Mouse (Mus musculus): Measurements from ENCODE around the gene Gm14124.
"Not testable (repeated sequence)": the region's sequence is repeated elsewhere in the genome, so short reads cannot be mapped to it uniquely, and the experiment has no call there.

Gene Gm14124

DNA sequence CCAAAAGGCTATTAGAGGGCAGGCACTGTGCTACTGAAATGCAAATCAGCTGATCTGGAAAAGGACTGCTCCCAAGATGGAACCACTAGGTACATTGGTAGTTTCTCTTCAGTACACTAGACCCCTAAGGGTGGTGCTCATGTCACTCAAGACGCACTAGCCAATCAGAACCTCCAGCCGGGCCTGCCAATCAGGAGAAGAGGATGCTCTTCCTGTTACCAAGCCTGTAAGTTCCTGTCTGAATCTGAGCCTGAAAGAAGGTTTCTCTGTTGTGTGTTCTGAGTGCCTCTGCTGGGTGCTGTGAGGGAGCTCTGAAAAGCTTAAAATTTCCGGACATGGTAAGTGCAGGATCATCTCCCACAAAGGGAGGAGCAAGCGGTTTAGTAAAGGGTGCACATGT lies at the start of gene Gm14124:
Gene Gm14124, plus strand, starts transcription at position 227 of the 400 bp plus-strand sequence.
- DNase-seq (ENCODE audit: low spot score), result not testable (repeated sequence)

DNA sequence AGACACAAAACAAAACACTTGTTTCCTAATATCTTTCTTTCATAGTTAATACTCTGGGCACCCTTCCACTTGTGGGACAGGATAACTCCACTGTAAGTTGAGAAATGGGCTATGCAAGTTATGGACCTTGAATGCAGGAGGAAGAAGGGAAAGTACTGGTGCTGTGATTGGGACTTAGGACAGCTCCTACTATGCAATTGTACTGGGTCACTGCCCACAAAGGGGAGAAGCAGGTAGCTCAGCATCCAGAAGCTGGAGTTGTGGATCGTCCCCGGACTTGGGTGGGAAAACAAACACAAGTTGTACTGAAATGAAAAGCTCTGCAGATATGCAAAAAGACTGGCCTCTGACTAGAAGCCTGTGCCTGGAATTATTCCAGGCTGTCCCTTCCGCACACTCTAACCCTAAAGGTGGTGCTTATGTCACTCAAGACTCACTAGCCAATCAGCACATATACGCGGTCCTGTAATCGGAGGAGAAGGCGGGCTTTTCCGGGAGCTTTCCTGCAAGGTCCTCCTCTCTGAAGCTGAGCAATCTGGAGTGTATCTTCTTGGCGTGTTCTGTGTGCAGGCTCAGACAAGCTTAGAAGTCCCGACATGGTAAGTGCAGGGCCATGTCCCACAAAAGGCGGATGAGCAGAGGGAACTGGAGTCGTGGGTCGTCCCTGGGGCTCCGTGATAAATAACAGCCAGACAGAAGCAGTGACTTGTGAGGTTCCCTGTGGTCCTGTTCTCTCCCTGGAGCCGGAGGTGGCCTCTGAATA lies 39.5 kb upstream of the Gm14124 start, which contains the start of gene Zfp937:
Gene Zfp937, plus strand, starts transcription at position 474 of the 763 bp plus-strand sequence.
- DNase-seq (ENCODE audit: low spot score), result peak; percentile 49

DNA sequence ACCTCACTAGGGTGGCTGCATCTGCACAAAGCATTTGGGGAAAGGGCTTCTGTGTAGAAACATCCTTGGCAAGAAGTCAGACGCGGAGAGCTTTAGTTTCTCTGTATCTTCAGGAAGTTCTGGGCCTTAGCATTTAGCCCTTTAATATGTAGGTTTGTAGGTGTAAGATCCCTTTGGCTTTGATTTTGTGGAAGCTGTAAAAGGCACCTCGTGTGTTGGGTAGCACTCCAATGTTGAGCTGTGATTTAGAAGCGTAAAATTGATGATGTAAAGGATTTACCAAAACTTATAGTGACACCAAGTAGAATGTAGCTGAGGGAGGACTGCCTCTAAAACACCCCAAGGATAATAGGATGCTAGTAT lies 39.0 kb upstream of the Gm14124 start:
- DNase-seq (ENCODE audit: low spot score), result not testable (repeated sequence)

DNA sequence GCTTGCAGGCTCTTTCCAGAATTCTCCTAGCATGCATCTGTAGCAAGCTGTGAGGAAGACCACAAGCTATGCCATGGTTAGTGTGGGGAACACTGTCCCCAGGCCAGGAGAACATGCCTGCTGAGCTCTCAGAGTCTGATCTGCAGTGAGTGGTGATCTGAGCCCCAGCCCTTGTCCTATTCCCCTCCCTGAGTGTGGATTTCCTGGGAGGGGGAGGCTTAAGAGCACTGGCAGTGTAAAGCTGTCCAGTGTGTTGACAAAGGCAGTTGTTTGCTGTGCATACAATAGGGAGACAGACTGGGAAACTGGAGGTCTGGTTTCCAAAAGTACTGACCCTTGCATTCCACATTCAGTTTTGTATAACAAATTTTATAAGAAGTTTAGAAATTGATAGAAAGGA lies 34.1 kb upstream of the Gm14124 start:
- not testable (repeated sequence) for DNase-seq (ENCODE audit: low spot score)

DNA sequence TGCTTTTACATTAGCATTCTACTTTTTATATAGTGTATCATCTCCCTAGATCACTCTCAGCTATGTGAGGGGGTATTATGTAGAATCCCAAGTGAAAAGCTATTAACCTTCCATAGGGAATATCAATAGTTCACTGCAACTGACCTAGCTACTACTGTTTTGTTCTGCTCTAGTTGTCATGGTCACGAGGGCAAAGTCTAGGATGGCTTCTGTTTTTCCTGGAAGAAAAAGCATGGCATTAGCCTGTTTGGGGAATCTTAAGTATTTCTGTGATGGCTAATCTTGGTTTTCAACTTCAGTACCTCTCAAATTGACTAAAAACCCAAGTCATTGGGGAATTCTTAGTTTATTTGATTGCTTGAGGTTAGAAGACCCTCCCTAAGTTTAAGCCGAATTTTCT lies 14.1 kb upstream of the Gm14124 start:
- DNase-seq (ENCODE audit: low spot score), result no peak

DNA sequence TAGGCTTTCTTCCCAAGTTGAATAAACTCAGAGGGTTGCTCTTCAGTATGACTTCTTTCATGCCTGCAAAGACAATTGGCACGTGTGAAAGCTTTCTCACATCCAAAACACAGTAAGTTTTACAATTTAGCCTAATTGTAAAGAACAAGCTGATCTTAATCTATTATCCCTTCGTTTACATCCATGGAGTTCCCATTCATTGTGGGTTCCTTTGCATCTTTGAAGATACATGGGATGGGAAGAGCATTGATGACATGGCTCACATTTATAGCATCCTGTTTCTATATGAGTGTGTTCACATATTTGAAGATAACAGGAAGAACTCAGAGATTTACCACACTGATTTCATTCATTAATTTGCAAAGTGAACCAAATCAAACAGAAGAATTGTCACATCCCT lies 1.8 kb upstream of the Gm14124 start, which contains the start of gene Gm21994:
Gene Gm21994, minus strand, starts transcription at position 101 of the 400 bp plus-strand sequence.
- DNase-seq (ENCODE audit: low spot score), result not testable (repeated sequence)

DNA sequence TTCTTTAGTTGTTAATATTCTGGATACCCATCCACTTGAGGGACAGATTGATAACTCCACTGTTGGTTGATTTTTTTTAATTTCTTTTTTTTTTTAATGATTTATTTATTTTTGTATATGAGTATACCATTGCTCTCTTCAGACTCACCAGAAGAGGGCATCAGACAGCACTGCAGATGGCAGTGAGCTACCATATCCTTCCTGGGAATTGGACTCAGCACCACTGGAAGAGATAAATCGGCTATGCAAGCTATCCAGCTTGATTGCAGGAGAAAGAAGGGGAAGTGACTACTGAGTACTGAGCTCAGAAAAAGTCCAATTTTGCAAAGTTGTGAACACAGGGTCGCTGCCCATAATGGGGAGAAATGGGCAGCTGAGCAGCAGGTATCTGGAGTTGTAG lies 456 bp upstream of the Gm14124 start:
- DNase-seq (ENCODE audit: low spot score), result not testable (repeated sequence)

DNA sequence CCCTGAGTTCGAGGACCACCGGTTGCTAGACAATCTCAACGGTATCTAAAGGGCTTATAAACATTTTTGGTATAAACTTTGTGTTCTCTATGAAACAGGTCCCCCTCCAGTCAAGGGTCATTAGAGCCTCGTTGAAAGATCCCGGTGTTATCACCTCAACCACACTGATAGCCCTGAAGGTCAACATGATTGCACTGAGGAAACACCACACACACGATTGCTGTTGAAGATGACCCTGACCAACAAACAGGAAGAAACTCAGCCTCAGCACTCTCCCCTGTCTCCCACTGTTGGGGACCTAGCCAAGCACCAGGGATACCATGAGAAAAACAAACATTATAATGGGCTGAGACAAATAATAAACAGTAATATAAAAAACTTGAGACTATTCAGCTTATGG lies 36.4 kb downstream of the Gm14124 start:
- DNase-seq (ENCODE audit: low spot score), result no peak

DNA sequence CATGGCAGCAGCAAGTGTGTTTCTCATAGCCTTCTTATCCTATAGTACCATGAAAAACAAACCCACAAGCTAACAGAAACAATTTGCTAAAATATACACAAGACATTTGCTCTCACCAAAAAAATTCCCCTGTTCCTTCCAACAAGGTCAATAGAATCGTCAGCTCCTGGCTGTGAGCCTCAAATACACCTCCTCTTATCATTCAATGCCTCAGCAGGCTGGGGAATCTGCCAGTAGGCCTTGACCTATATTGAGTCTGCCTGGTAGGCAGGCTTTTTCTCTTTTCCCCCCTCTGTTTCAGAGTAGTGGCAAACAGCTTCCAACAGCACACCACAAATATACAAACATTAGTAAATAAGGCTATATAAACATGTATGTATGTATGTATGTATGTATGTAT lies 41.8 kb downstream of the Gm14124 start:
- DNase-seq (ENCODE audit: low spot score), result no peak

DNA sequence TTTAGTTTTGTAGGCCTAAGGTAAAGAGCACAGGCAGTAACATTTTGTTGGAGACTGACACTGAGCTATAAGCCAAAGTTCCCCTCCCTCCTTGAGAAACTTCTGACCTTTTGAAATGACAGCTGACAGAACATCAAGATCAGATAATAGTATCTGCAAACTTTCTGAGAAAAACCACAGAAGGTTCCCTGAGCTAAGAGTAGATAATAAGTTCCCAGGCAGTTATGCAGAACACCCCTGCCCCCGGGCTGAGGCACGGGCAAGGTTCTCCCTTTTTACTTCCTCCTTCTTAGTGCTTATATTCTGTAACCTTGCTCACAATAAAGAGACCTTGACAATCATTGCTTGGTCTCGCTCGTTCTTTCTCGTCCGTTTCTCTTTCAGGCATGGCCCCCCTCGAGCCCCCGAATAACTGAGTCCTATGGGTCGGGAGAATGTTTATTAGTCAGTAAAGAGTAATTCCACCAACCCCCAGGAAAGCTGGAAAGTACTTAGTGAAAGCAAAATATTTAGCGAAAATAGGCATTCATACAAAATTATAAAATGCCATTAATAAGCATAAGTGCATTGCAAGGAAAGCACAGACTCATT lies 50.0 kb downstream of the Gm14124 start:
- DNase-seq (ENCODE audit: low spot score), result no peak

DNA sequence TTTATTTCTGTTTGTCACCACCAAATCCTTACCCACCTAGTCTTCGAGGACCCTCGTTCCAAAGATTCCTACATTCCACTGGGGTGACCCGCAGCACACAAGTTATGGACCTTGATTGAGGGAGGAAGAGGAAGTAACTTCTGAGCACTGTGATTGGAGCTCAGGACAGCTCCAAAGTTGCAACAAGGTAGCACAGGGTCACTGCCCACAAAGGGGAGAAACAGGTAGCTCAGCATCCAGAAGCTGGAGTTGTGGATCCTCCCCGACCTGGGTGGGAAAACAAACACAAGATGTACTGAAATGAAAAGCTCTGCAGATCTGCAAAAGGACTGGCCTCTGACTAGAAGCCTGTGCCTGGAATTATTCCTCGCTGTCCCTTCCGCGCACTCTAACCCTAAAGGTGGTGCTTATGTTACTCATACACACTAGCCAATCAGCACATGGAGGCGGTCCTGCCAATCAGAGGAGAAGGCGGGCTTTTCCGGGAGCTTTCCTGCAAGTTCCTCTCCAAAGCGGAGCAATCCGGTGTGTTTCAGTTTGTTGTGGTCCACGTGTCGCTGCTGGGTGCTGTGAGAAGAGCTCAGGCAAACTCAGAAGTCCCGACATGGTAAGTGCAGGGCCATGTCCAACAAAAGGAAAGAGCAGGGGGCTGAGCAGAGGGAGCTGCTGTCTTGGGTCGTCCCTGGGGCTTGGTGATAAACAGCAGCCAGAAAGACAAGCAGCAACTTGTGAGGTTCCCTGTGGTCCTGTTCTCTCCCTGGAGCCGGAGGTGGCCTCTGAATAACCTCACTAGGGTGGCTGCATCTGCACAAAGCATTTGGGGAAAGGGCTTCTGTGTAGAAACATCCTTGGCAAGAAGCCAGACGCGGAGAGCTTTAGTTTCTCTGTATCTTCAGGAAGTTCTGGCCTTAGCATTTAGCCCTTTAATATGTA lies 53.9 kb downstream of the Gm14124 start:
- DNase-seq (ENCODE audit: low spot score), result peak; percentile 78

DNA sequence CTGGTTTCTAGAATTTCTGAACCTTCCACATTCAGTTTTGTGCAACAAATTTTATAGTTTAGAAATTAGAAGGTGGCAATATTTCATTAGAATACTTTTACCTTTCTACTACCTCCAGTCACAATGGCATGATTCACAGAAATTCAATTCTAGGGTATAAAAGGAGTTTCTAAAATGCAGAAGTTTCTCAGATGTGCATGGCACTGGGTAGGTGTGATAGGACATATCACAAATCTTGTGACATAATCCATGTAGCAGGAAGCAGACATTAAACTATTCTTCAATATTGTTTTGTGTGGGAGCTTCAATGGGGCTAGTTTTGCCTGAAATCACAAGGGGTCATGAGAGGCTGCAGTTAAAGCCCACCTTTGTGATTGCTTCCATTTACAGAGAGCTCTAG lies 58.8 kb downstream of the Gm14124 start:
- no peak for DNase-seq (ENCODE audit: low spot score)

DNA sequence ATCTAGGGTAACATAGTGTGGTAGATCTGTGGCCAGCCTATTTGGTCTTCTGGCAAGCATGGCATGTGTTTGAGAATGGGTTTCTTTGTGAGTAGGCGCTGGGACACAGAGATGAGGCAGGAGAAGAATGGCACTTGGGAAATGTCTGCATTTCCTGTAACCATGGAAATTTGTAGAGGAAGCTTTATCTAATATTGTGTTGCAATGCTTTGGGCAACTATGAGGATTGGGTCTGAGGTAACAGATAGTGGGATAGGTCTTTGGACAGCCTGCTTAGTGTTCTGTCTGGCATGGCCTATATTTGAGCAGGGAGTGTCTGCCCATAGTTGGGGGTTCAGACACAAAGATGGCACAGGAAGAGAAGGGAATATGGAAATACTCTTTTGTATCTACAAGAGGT lies 61.7 kb downstream of the Gm14124 start:
- DNase-seq (ENCODE audit: low spot score), result no peak
